Mouse (Mus musculus): ENCODE data around the gene Gm49354. TPM values are rescaled to one million over a fixed set of nuclear protein-coding genes. Genes with fewer than 3 reads are reported as not detected.
"Not testable (repeated sequence)": the region's sequence is repeated elsewhere in the genome, so short reads cannot be mapped to it uniquely, and the experiment has no call there.

The Gm49354 gene
- total and polyA plus RNA-seq, 3 experiments, result 3.6 TPM; not detected in 2

DNA sequence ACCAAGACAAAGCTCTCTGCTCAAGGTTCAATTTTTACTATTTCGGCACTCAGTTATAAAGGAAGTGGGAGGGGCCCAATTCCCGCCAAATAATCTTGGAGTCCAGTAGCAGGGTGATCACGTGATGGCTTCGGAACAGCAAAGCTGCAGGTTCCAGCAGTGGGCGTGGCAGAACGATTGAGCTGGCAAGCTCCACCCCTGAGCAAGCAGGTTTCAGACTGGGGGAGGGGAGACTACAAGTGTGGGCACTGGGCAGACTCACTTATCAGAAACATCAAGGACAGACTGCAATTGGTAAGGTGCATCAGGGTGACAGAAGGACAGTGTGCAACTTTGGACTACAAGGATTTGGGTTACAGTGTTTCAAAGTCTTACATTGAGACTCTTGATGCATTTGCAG, 47.7 kb downstream of the Gm49354 start:
- not testable (repeated sequence) for H3K9me3 ChIP-seq (replicated peaks; ENCODE audit: insufficient read depth, low read length); H3K36me3 ChIP-seq (ENCODE audit: control insufficient read depth in 1 of 2, insufficient read depth in 2 of 2, low read length in 2 of 2); H3K79me2 ChIP-seq (ENCODE audit: control insufficient read depth, insufficient read depth, low read length, poor library complexity); H3K27me3 ChIP-seq (ENCODE audit: control insufficient read depth in 1 of 2, insufficient read depth in 2 of 2, low read length in 2 of 2)
- Histone ChIP-seq H3K27ac (ENCODE audit: control insufficient read depth, low read depth, low read length) (peak overlapping the region; percentile 52), H3K4me1 (ENCODE audit: control insufficient read depth in 1 of 2, insufficient read depth in 2 of 2, low read length in 2 of 2) (peaks cover 0 to 14% of the 10 kb centered on the region in 2 experiments; a peak in 2 of 4 replicates), H3K4me3 (ENCODE audit: control insufficient read depth in 1 of 2, insufficient read depth in 1 of 2, low read depth in 2 of 2, low read length in 2 of 2) (peak overlapping the region; percentile 15 to 38; a peak in 3 of 4 replicates), H3K9ac (ENCODE audit: control insufficient read depth, low read depth, low read length, poor library complexity, severe bottlenecking) (peak overlapping the region; percentile 19)
- TF ChIP-seq USF1 (IDR thresholded peaks at IDR 0.05; ENCODE audit: low read depth, low read length), result peak; percentile 82
- peak; percentile 62 for DNase-seq (ENCODE audit: low read depth, low spot score)

DNA sequence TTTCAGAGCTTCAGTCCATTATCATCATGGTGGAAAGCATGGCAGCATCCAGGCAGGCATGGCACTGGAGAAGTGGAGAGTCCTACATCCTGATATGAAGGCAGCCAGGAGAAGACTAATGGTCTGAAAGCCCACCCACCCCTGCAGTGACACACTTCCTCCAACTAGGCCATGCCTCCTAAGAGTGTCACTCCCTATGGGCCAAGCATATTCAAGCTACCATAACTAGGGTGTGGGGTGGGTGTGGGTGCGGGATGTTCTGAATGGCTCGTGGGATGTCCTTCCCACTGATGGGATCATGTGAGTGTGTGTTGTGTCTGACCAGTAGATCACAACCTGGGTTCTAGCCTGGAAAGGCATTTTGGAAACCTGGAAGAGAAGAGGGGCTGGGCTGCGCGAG, 48.1 kb downstream of the Gm49354 start:
- peak; percentile 26; the same call in 1 of the 2 replicates for TF ChIP-seq MAX (IDR thresholded peaks at IDR 0.05; ENCODE audit: low read length)
- TF ChIP-seq MYB (IDR thresholded peaks at IDR 0.05; ENCODE audit: low read depth, low read length), result no peak
- TF ChIP-seq ZMIZ1 (IDR thresholded peaks at IDR 0.05; ENCODE audit: low read depth, low read length), result no peak
- no peak for TF ChIP-seq POLR2AphosphoS2 (IDR thresholded peaks at IDR 0.05; ENCODE audit: low read length)
- Histone ChIP-seq H3K9me3 (replicated peaks; ENCODE audit: insufficient read depth, low read length) (no peaks in the 10 kb centered on the region), H3K9ac (ENCODE audit: control insufficient read depth, low read depth, low read length, poor library complexity, severe bottlenecking) (no peak overlapping the region), H3K27me3 (ENCODE audit: control insufficient read depth in 1 of 2, insufficient read depth in 2 of 2, low read length in 2 of 2) (no peaks in the 10 kb centered on the region), H3K79me2 (ENCODE audit: control insufficient read depth, insufficient read depth, low read length, poor library complexity) (no peaks in the 10 kb centered on the region), H3K4me1 (ENCODE audit: control insufficient read depth in 1 of 2, insufficient read depth in 2 of 2, low read length in 2 of 2) (peaks cover 0 to 14% of the 10 kb centered on the region in 2 experiments; a peak in 2 of 4 replicates), H3K36me3 (ENCODE audit: control insufficient read depth in 1 of 2, insufficient read depth in 2 of 2, low read length in 2 of 2) (peaks cover 0 to 6% of the 10 kb centered on the region in 2 experiments; a peak in 2 of 4 replicates), H3K27ac (ENCODE audit: control insufficient read depth, low read depth, low read length) (peak overlapping the region; percentile 44; the same call in 1 of the 2 replicates), H3K4me3 (ENCODE audit: control insufficient read depth in 1 of 2, insufficient read depth in 1 of 2, low read depth in 2 of 2, low read length in 2 of 2) (no peak overlapping the region)
- peak; percentile 66 for DNase-seq (ENCODE audit: low read depth, low spot score)

DNA sequence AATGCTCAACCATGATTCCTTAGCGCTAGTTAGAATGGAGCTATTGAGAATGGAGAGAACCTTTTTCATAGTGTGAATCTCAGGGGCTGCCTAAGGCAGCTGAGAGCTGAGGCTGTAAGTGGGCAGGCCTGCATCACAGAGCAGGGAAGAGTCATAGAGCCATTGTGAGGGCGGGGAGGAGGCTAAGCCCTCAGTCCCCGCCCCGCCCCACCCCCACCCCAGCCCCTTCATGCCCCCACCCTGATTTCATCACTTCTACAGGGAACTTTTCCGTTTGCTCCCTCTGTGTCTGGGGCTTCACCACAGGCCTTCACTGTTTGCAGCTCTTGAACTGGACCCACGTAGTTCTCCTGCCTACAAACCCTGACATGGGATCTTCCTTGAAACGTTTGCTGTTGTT, 50.4 kb downstream of the Gm49354 start, which contains the start of gene Spata31d1d:
Gene Spata31d1d, minus strand, starts transcription at position 101 of the 400 bp plus-strand sequence.
- Histone ChIP-seq H3K9me3 (replicated peaks; ENCODE audit: insufficient read depth, low read length) (no peaks in the 10 kb centered on the region), H3K36me3 (ENCODE audit: control insufficient read depth in 1 of 2, insufficient read depth in 2 of 2, low read length in 2 of 2) (peaks cover 0 to 6% of the 10 kb centered on the region in 2 experiments; a peak in 2 of 4 replicates), H3K9ac (ENCODE audit: control insufficient read depth, low read depth, low read length, poor library complexity, severe bottlenecking) (no peak within 1 kb of the TSS), H3K27me3 (ENCODE audit: control insufficient read depth in 1 of 2, insufficient read depth in 2 of 2, low read length in 2 of 2) (no peaks in the 10 kb centered on the region), H3K27ac (ENCODE audit: control insufficient read depth, low read depth, low read length) (no peak within 1 kb of the TSS), H3K4me1 (ENCODE audit: control insufficient read depth in 1 of 2, insufficient read depth in 2 of 2, low read length in 2 of 2) (peaks cover 0 to 14% of the 10 kb centered on the region in 2 experiments; a peak in 2 of 4 replicates), H3K79me2 (ENCODE audit: control insufficient read depth, insufficient read depth, low read length, poor library complexity) (no peaks in the 10 kb centered on the region), H3K4me3 (ENCODE audit: control insufficient read depth in 1 of 2, insufficient read depth in 1 of 2, low read depth in 2 of 2, low read length in 2 of 2) (no peak within 1 kb of the TSS)
- TF ChIP-seq RCOR1 (IDR thresholded peaks at IDR 0.05; ENCODE audit: low read depth, low read length) (no peak), MYC (IDR thresholded peaks at IDR 0.05; ENCODE audit: low read depth, low read length) (no peak), MXI1 (IDR thresholded peaks at IDR 0.05; ENCODE audit: low read depth, low read length) (no peak), BHLHE40 (IDR thresholded peaks at IDR 0.05; ENCODE audit: borderline replicate concordance, low read depth, low read length) (no peak), CHD2 (IDR thresholded peaks at IDR 0.05; ENCODE audit: low read length) (no peak), GATA1 (IDR thresholded peaks at IDR 0.05; ENCODE audit: low read depth, low read length) (no peak), ZKSCAN1 (IDR thresholded peaks at IDR 0.05; ENCODE audit: low read depth, low read length) (no peak), SIN3A (IDR thresholded peaks at IDR 0.05; ENCODE audit: low read length) (no peak), MAFK (IDR thresholded peaks at IDR 0.05; ENCODE audit: borderline replicate concordance, low read depth, low read length) (no peak), MYB (IDR thresholded peaks at IDR 0.05; ENCODE audit: low read depth, low read length) (no peak), UBTF (IDR thresholded peaks at IDR 0.05; ENCODE audit: borderline replicate concordance, insufficient read depth, low read depth, low read length) (no peak), USF1 (IDR thresholded peaks at IDR 0.05; ENCODE audit: low read depth, low read length) (no peak), TCF12 (IDR thresholded peaks at IDR 0.05; ENCODE audit: low read depth, low read length) (no peak), ZMIZ1 (IDR thresholded peaks at IDR 0.05; ENCODE audit: low read depth, low read length) (no peak), NELFE (IDR thresholded peaks at IDR 0.05; ENCODE audit: low read depth, low read length) (no peak), TAL1 (IDR thresholded peaks at IDR 0.05; ENCODE audit: low read length) (no peak), ETS1 (IDR thresholded peaks at IDR 0.05; ENCODE audit: low read depth, low read length) (no peak)
- no peak for DNase-seq (ENCODE audit: low read depth, low spot score)

Data from MEL (cell line).